Mouse (Mus musculus): ENCODE results near the gene Nat14.

Nat14 gene

GRCm38 (mm10) chr7:4920496-4920895 is 1.3 kb upstream of the Nat14 start:
- DNase-seq (ENCODE audit: extremely low spot score) = no peak

- no peak for DNase-seq (ENCODE audit: extremely low spot score)
These were observed 628 bp upstream of the Nat14 start for GRCm38 (mm10) chr7:4920976-4921823.

GRCm38 (mm10) chr7:4922508-4922907 is 680 bp downstream of the Nat14 start:
- DNase-seq (ENCODE audit: extremely low spot score) = peak; percentile 92

- DNase-seq (ENCODE audit: extremely low spot score) = peak; percentile 81
These were observed 1.2 kb downstream of the Nat14 start for GRCm38 (mm10) chr7:4922931-4923565.

- peak; percentile 66 for DNase-seq (ENCODE audit: extremely low spot score)
These were observed 1.9 kb downstream of the Nat14 start for GRCm38 (mm10) chr7:4923586-4924364.

GRCm38 (mm10) chr7:4924483-4924882 is 2.7 kb downstream of the Nat14 start:
- DNase-seq (ENCODE audit: extremely low spot score) = peak; percentile 50

- peak; percentile 57 for DNase-seq (ENCODE audit: extremely low spot score)
These were observed 3.1 kb downstream of the Nat14 start for GRCm38 (mm10) chr7:4924891-4925301.

- peak; percentile 70 for DNase-seq (ENCODE audit: extremely low spot score)
These were observed 3.9 kb downstream of the Nat14 start, which contains the start of gene Ssc5d for GRCm38 (mm10) chr7:4925441-4926381. Ssc5d (plus strand) TSS chr7:4925785.

- no peak for DNase-seq (ENCODE audit: extremely low spot score)
These were observed 5.0 kb downstream of the Nat14 start for GRCm38 (mm10) chr7:4926849-4927248.

- DNase-seq (ENCODE audit: extremely low spot score) = no peak
These were observed 5.9 kb downstream of the Nat14 start for GRCm38 (mm10) chr7:4927711-4928110.

- DNase-seq (ENCODE audit: extremely low spot score) = no peak
These were observed 6.5 kb downstream of the Nat14 start for GRCm38 (mm10) chr7:4928323-4928722.

GRCm38 (mm10) chr7:4933103-4933502 is 11.3 kb downstream of the Nat14 start:
- DNase-seq (ENCODE audit: extremely low spot score) = no peak

- DNase-seq (ENCODE audit: extremely low spot score) = no peak
These were observed 12.5 kb downstream of the Nat14 start for GRCm38 (mm10) chr7:4934160-4934914.

GRCm38 (mm10) chr7:4936832-4937231 is 15.0 kb downstream of the Nat14 start:
- no peak for DNase-seq (ENCODE audit: extremely low spot score)

- DNase-seq (ENCODE audit: extremely low spot score) = no peak
These were observed 15.6 kb downstream of the Nat14 start for GRCm38 (mm10) chr7:4937392-4937791.

- peak; percentile 57 for DNase-seq (ENCODE audit: extremely low spot score)
These were observed 16.6 kb downstream of the Nat14 start for GRCm38 (mm10) chr7:4938456-4938855.

- peak; percentile 78 for DNase-seq (ENCODE audit: extremely low spot score)
These were observed 18.2 kb downstream of the Nat14 start for GRCm38 (mm10) chr7:4940068-4940479.

- no peak for DNase-seq (ENCODE audit: extremely low spot score)
These were observed 20.8 kb downstream of the Nat14 start for GRCm38 (mm10) chr7:4942673-4943072.

GRCm38 (mm10) chr7:4943223-4943815 is 21.5 kb downstream of the Nat14 start:
- DNase-seq (ENCODE audit: extremely low spot score) = peak; percentile 90

- DNase-seq (ENCODE audit: extremely low spot score) = no peak
These were observed 26.0 kb downstream of the Nat14 start for GRCm38 (mm10) chr7:4947855-4948254.
